Comparison of ENCODE assay signal across 19 mouse cellular contexts in the genomic region with DNA sequence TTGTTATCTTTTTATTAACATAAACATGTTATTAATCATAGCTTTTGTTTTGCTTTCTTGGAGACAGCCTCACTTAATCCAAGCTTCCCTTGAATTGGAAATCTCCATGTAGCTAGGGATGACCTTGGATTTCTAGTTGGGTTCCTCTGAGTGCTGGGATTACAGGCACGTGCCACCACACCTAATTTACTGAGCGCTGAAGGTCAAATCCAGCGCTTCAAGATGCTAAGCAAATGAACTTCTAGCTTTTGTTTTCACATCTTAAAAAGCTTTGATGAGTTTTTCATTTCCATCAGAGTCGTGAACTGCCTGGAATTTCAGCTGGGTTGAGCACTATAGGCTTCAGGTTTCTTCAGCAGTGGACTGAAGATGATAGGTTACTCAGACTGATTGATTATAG. TPM values are rescaled to one million over a fixed set of nuclear protein-coding genes. Genes with fewer than 3 reads are reported as not detected.
"Had no signal": no experiment of that assay in that cellular context is flagged by ENCODE, and none has a peak within 500 bp of the region (broad histone marks: within the 10 kb centered on the region; RNA-seq: fewer than 3 reads in every experiment).

No protein-coding gene starts in this region.

- H3K9me3 ChIP-seq: lung, embryonic 15.5 days; megakaryocyte, embryonic 14.5 days; midbrain, embryonic 13.5 days; midbrain, embryonic 15.5 days; neural tube, embryonic 12.5 days; stomach, embryonic 15.5 days had no signal

- H3K27ac ChIP-seq: lung, embryonic 15.5 days; macrophage; midbrain, embryonic 13.5 days; midbrain, embryonic 15.5 days; neural tube, embryonic 12.5 days; stomach, embryonic 15.5 days; stomach, postnatal 0 days had no signal

- H3K4me2 ChIP-seq: lung, embryonic 15.5 days; midbrain, embryonic 11.5 days; midbrain, embryonic 13.5 days; midbrain, embryonic 15.5 days; neural tube, embryonic 12.5 days; stomach, embryonic 15.5 days had no signal

- H3K36me3 ChIP-seq: lung, embryonic 15.5 days; midbrain, embryonic 15.5 days had no signal

- H3K27me3 ChIP-seq: lung, embryonic 15.5 days; midbrain, embryonic 13.5 days; midbrain, embryonic 15.5 days; neural tube, embryonic 12.5 days; stomach, embryonic 15.5 days had no signal

- H3K9ac ChIP-seq: liver, postnatal 0 days; lung, embryonic 15.5 days; midbrain, embryonic 13.5 days; midbrain, embryonic 15.5 days; neural tube, embryonic 12.5 days; stomach, embryonic 15.5 days had no signal

- H3K4me3 ChIP-seq: lung, embryonic 15.5 days; megakaryocyte, embryonic 14.5 days; midbrain, embryonic 13.5 days; midbrain, embryonic 15.5 days; neural tube, embryonic 12.5 days; stomach, embryonic 15.5 days had no signal

- DNase-seq: liver, postnatal 0 days; lung, adult 2 months; lung, postnatal 14 days; lung, postnatal 36 days; right cerebral cortex, postnatal 14 days; thymus, adult 2 months; thymus, postnatal 25 days; thymus, postnatal 4 days had no signal

- H3K4me1 ChIP-seq: lung, embryonic 15.5 days; midbrain, embryonic 13.5 days; midbrain, embryonic 15.5 days; neural tube, embryonic 12.5 days; stomach, embryonic 15.5 days had no signal

- ATAC-seq: liver, postnatal 0 days; lung, postnatal 0 days; midbrain, embryonic 13.5 days; midbrain, embryonic 15.5 days had no signal

RNA-seq across cellular contexts. Expression of a gene that starts 40.0 kb away (rescaled TPM):
- total RNA-seq: neutrophil, adult 5-6 weeks had no signal
